ENCODE assay signal across 14 mouse cellular contexts in genomic region chr3:99338756-99339155, GRCm38 (mm10).
"Had no signal": no experiment of that assay in that cellular context is flagged by ENCODE, and none has a peak within 500 bp of the region (broad histone marks: within the 10 kb centered on the region; RNA-seq: fewer than 3 reads in every experiment).

No protein-coding gene starts in this region.

- H3K4me3 ChIP-seq: left cerebral cortex, adult 2 months; limb, embryonic 12.5 days; liver, embryonic 13.5 days; lung, embryonic 15.5 days; midbrain, embryonic 12.5 days; neural tube, embryonic 15.5 days had no signal

- H3K27ac ChIP-seq: left cerebral cortex, adult 2 months; limb, embryonic 12.5 days; liver, embryonic 13.5 days; lung, embryonic 15.5 days; midbrain, embryonic 12.5 days; neural tube, embryonic 15.5 days; stomach, postnatal 0 days had no signal

- DNase-seq: kidney, postnatal 25 days; liver; liver, embryonic 13.5 days; liver, postnatal 0 days; lung, postnatal 14 days; right cerebral cortex, adult 18-20 months; right cerebral cortex, postnatal 25 days; thymus, postnatal 4 days had no signal
